Mouse (Mus musculus) spleen, adult 2 months (tissue): ENCODE data around the gene Slc51a. TPM values are rescaled to one million over a fixed set of nuclear protein-coding genes. Genes with fewer than 3 reads are reported as not detected.

Experiments
- DNase-seq, 2 experiments: peaks; one replicate each; pipeline versions ENCODE4 v3.0.0 to v3.0.0-alpha.2; 2012 to 2021; ENCODE audit warnings: low spot score in 2 of 2, low read depth in 1 of 2
- H3K27ac ChIP-seq: fragments of 200-500 bp; 2 replicates; pipeline ENCODE4 v1.5.1; 2012; ENCODE audit warnings: low read length, inconsistent platforms; ENCODE audit not compliant: insufficient read depth
- H3K27me3 ChIP-seq: fragments of 200-500 bp; 2 replicates; pipeline ENCODE4 v1.6.1; 2012; ENCODE audit warnings: mild to moderate bottlenecking, moderate library complexity, low read length, inconsistent platforms; ENCODE audit not compliant: control insufficient read depth, insufficient read depth
- H3K36me3 ChIP-seq: fragments of 200-500 bp; 2 replicates; pipeline ENCODE4 v1.6.1; 2012; ENCODE audit warnings: mild to moderate bottlenecking, low read length, inconsistent platforms; ENCODE audit not compliant: control insufficient read depth, insufficient read depth
- H3K4me1 ChIP-seq: fragments of 200-500 bp; 2 replicates; pipeline ENCODE4 v1.6.1; 2011; ENCODE audit warnings: inconsistent platforms; ENCODE audit not compliant: control insufficient read depth, insufficient read depth, insufficient read length
- H3K4me3 ChIP-seq: fragments of 200-500 bp; 2 replicates; pipeline ENCODE4 v1.5.1; 2011; ENCODE audit warnings: mild to moderate bottlenecking, inconsistent platforms; ENCODE audit not compliant: insufficient read depth, insufficient read length; ENCODE audit errors: extremely low read depth
- CTCF ChIP-seq: fragments of 200-500 bp; IDR thresholded peaks from 2 replicates; pipeline ENCODE4 v1.5.1; 2011; ENCODE audit warnings: mild to moderate bottlenecking, inconsistent platforms; ENCODE audit not compliant: insufficient read depth, insufficient read length, insufficient replicate concordance; ENCODE audit errors: extremely low read depth
- POLR2A ChIP-seq: fragments of 200-500 bp; IDR thresholded peaks from 2 replicates; pipeline ENCODE4 v1.6.1; 2011; ENCODE audit warnings: low read depth, low read length, inconsistent platforms
- WGBS: fragments of 180-500 bp; shearing (Covaris S2); methylation state at CpG from one replicate; pipeline ENCODE4 v1.1.7; 2018; 5-methylcytosine and 5-hydroxymethylcytosine counted together
- polyA plus RNA-seq: library from polyadenylated mRNA; depleted of rRNA; stranded (reverse); fragments of >200 nt; gene quantifications from 2 replicates; pipeline ENCODE4 v1.2.3, GENCODE M21; 2012

The Slc51a gene
- polyA plus RNA-seq, 1 experiment = not detected

DNA sequence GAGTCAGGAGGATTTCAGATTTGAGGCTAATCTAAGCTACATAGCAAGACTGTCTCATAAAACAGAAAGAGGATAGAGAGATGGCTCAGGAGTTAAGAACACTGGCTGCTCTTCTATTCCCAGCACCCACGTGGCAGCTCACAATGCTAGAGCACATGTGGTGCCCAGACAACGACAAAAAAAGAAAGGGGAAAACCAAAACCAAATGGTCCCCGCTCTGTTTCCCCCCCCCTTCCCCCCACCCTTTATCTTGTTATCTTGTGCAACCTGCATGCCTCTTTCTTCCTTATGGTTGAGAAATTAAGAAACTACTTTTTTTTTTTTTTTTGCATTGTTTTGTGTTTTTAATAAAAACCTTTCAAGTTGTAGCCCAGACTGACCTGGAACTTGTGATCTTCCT, 19.2 kb downstream of the Slc51a start:
- Histone ChIP-seq H3K27me3 (no peaks in the 10 kb centered on the region), H3K27ac (no peak overlapping the region), H3K4me3 (no peak overlapping the region), H3K4me1 (no peaks in the 10 kb centered on the region), H3K36me3 (peaks cover 19% of the 10 kb centered on the region)
- no peak for TF ChIP-seq CTCF
- no peak for TF ChIP-seq POLR2A
- WGBS = 12% methylated on average over 3 of the region's 3 CpGs
- DNase-seq = no peak

DNA sequence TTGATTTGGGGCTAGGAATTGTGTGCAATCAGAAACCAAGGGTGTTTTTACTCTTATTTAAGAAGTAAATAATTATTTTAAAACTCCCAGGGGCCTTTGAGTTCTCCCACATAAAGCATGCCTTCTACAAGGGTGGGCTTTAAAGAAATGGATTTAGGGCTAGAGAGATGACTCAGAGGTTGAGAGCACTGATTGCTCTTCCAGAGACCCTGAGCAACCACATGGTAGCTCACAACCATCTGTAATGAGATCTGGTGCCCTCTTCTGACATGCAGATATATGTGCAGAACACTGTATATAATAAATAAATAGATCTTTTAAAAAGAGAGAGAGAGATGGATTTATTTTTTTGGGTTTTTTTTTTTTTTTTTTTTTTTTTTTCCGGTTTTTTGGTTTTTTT, 22.8 kb downstream of the Slc51a start:
- H3K4me1 ChIP-seq = no peaks in the 10 kb centered on the region
- no peak overlapping the region for H3K27ac ChIP-seq
- H3K36me3 ChIP-seq = peaks cover 15% of the 10 kb centered on the region
- no peak overlapping the region for H3K4me3 ChIP-seq
- 0% methylated on average over 1 of the region's 1 CpGs for WGBS
- no peak for DNase-seq
- TF ChIP-seq CTCF (no peak), POLR2A (no peak)
- H3K27me3 ChIP-seq = no peaks in the 10 kb centered on the region

DNA sequence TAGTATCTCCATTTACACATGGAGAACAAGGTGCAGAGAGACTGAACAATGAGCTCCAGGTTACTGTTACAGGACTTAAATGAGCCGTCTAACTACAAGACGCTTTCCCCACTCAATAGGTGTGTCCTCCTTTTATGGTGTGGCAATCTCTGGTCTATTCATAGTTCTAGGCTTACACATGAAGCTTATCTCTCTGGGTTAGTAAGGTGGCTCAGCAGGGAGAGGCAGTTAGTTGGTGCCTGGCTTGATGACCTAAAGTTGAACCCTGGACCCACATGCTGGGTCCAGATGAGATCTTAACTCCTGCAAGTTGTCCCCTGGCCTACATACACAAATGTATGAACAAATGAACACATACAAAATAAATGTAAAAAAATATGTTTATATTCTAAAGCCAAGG, 24.3 kb downstream of the Slc51a start:
- TF ChIP-seq CTCF (no peak), POLR2A (no peak)
- H3K27ac ChIP-seq = no peak overlapping the region
- WGBS = 89% methylated on average over 2 of the region's 2 CpGs
- H3K36me3 ChIP-seq = peaks cover 13% of the 10 kb centered on the region
- H3K4me1 ChIP-seq = no peaks in the 10 kb centered on the region
- DNase-seq = no peak
- H3K27me3 ChIP-seq = no peaks in the 10 kb centered on the region
- H3K4me3 ChIP-seq = no peak overlapping the region

DNA sequence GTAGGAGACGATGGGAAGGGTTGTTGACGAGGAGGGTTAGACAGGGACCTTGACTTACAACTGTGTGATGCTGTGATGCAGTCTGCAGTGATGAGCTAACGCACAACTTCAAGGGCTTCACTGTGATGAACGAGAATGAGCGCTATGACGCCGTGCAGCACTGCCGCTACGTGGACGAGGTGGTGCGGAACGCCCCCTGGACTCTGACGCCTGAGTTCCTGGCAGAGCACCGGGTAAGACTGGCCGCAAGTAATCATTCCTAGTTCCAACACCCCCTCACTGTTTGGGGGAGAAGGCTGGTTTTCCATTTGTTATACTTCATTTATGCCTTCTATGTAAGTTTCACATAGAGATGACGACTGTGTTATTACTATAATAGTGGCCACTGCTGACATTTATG, 24.7 kb downstream of the Slc51a start:
- Histone ChIP-seq H3K4me1 (no peaks in the 10 kb centered on the region), H3K27ac (no peak overlapping the region), H3K27me3 (no peaks in the 10 kb centered on the region), H3K4me3 (no peak overlapping the region), H3K36me3 (peaks cover 13% of the 10 kb centered on the region)
- no peak for DNase-seq
- 97% methylated on average over 16 of the region's 16 CpGs for WGBS
- no peak for TF ChIP-seq CTCF
- TF ChIP-seq POLR2A = no peak

DNA sequence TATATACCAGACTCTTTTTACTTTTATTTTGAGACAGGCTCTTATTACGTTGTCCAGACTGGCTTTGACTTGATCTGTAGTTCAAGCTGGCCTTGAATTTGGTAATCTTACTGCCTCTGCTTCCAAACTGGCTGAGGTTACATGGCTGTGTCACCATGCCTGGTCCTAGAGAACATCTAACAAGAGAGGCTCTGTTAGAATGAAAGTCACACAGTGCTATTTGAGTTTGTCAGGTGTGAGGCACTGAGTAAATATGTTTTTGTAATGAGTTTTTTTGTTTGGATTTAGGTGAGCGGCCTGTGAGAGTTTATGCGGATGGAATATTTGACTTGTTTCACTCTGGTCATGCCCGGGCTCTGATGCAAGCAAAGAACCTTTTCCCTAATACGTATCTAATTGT, 26.0 kb downstream of the Slc51a start:
- Histone ChIP-seq H3K4me1 (no peaks in the 10 kb centered on the region), H3K27me3 (no peaks in the 10 kb centered on the region), H3K27ac (no peak overlapping the region), H3K36me3 (peaks cover 10% of the 10 kb centered on the region), H3K4me3 (no peak overlapping the region)
- WGBS = 97% methylated on average over 5 of the region's 5 CpGs
- TF ChIP-seq POLR2A = no peak
- no peak for DNase-seq

DNA sequence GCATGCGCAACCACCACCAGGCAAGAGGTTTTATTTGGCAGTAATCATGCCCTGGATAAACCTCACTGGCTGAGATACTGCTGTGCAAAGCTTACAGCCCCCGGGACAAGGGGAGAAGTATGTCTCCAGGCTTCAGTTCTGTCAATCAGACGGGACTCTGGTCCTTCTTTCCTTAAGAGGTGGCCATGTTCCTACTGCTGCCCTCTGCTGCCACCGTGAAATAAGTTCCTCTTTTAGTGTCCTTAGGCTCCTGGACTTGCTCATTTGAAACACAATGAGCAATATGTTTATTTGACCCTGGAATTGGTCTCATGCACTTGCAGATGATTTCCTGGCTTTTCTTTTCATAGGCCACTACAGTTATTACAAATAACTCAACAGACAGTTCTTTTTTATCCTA, 27.2 kb downstream of the Slc51a start:
- Histone ChIP-seq H3K27me3 (no peaks in the 10 kb centered on the region), H3K27ac (no peak overlapping the region), H3K4me1 (no peaks in the 10 kb centered on the region), H3K36me3 (peaks cover 12% of the 10 kb centered on the region), H3K4me3 (no peak overlapping the region)
- 51% methylated on average over 4 of the region's 4 CpGs for WGBS
- no peak for DNase-seq
- no peak for TF ChIP-seq POLR2A
- no peak for TF ChIP-seq CTCF

DNA sequence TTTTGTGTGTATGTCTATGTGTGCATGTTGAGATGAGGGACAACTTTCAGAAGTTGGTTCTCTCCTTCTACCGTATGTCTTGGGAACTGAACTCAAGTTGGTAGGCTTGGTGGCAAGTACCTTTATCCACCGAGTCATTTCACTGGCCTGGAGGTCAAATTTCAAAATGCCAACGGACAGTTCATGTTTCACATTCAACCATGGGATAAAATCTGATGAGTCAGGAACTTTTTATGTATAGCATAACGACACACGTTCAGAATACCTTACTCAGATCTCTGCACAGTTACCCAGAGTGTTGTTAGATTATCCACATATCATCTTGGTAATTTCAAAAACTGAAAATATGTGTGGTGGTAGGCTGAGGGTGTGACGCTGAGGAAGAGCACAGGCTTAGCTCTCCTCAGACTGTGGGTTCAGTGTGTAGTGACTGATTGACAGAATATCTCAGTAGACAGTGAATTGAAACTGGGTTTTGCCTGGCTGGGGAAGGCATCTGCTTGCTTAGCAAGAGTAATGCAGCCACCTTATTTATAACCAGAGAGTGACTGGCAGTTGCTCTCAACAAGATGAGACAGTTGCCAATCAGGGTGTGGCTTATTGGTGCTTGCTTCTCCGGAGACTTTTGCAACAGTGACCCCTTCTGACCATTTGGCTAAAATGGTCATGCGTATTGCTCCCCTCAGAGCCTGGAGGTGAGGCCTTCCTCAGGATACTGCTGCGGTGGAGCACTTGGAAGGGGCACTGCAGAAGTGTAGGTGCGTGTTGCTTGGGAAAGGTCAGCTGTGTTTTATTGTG, 29.9 kb downstream of the Slc51a start:
- Histone ChIP-seq H3K4me1 (no peaks in the 10 kb centered on the region), H3K36me3 (peaks cover 11% of the 10 kb centered on the region), H3K4me3 (no peak overlapping the region), H3K27ac (no peak overlapping the region), H3K27me3 (no peaks in the 10 kb centered on the region)
- peak; percentile 37; the same call in 1 of the 2 replicates for TF ChIP-seq CTCF
- no peak for TF ChIP-seq POLR2A
- WGBS = 67% methylated on average over 10 of the region's 10 CpGs
- peak; percentile 28 to 29 for DNase-seq
